Mouse (Mus musculus) small intestine, adult 2 months (tissue): Measurements from ENCODE around the gene Taf5. TPM values are rescaled to one million over a fixed set of nuclear protein-coding genes. Genes with fewer than 3 reads are reported as not detected.

Source experiments
- H3K27ac ChIP-seq: fragments of 200-500 bp; 2 replicates; pipeline ENCODE4 v1.5.1; 2012; ENCODE audit warnings: low read depth, low read length, control low read depth, inconsistent platforms; ENCODE audit not compliant: insufficient read depth
- H3K27me3 ChIP-seq: fragments of 200-500 bp; 2 replicates; pipeline ENCODE4 v1.6.1; 2012; ENCODE audit warnings: mild to moderate bottlenecking, moderate library complexity, low read length, inconsistent platforms; ENCODE audit not compliant: control insufficient read depth, insufficient read depth
- H3K36me3 ChIP-seq: fragments of 200-500 bp; 2 replicates; pipeline ENCODE4 v1.6.1; 2012; ENCODE audit warnings: mild to moderate bottlenecking, low read length, control low read depth, inconsistent platforms; ENCODE audit not compliant: control insufficient read depth, insufficient read depth
- H3K4me1 ChIP-seq: fragments of 200-500 bp; 2 replicates; pipeline ENCODE4 v1.6.1; 2012; ENCODE audit warnings: low read length, inconsistent platforms, mixed read lengths; ENCODE audit not compliant: control insufficient read depth, insufficient read depth, insufficient read length
- H3K4me3 ChIP-seq: fragments of 200-500 bp; 2 replicates; pipeline ENCODE4 v1.5.1; 2012; ENCODE audit warnings: low read depth, mild to moderate bottlenecking, control low read depth, inconsistent platforms, low read length, moderate library complexity
- CTCF ChIP-seq: fragments of 200-500 bp; IDR thresholded peaks from 2 replicates; pipeline ENCODE4 v1.5.1; 2012; ENCODE audit warnings: low read depth, mild to moderate bottlenecking, control low read depth, inconsistent platforms, low read length, moderate library complexity, mixed read lengths; ENCODE audit not compliant: insufficient replicate concordance, insufficient read length; ENCODE audit errors: extremely low read depth
- POLR2A ChIP-seq: fragments of 200-500 bp; IDR thresholded peaks from 2 replicates; pipeline ENCODE4 v1.6.1; 2012; ENCODE audit warnings: low read depth, mild to moderate bottlenecking, control low read depth, inconsistent platforms, low read length, moderate library complexity
- WGBS: fragments of 180-500 bp; shearing (Covaris S2); methylation state at CpG from one replicate; pipeline ENCODE4 v1.1.7; 2018; 5-methylcytosine and 5-hydroxymethylcytosine counted together
- polyA plus RNA-seq: library from polyadenylated mRNA; depleted of rRNA; stranded (reverse); fragments of >200 nt; gene quantifications from 2 replicates; pipeline ENCODE4 v1.2.3, GENCODE M21; 2012; rRNA removed

Taf5 gene
- polyA plus RNA-seq, result 2.1 and 3.2 TPM in 2 replicates

DNA sequence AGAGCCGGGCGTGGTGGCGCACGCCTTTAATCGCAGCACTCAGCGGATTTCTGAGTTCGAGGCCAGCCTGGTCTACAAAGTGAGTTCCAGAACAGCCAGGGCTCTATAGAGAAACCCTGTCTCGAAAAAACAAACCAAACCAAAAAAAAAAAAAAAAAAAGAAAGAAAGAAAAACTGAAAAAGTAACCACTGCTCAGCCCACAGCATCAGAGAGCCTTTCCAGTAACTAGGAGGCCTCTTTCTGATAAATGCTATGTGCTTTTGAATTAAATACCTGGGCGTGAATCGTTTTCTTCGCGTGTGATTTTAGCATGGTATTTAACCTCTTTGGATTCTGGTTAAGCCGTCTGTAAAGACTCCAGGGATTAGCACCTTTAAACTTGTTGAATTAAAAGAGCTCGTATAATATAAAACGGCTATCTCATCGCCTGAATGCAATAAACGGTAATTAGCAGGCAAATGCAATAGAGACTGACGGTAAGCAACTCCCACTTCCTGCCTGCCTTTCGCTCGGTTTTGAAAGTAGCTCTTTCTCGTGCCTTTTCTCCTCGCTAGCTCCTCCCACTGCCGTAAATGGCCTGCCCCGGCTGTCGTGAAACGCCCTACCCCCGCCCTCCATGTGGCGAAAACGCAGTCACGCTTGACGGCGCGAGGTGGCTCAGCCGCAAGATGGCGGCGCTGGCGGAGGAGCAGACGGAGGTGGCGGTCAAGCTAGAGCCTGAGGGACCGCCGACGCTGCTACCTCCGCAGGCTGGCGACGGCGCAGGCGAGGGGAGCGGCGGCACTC is at the start of gene Taf5:
Taf5 (plus strand) TSS at position 651 of the 787 bp plus-strand sequence.
- Histone ChIP-seq H3K36me3 (peaks cover 9% of the 10 kb centered on the region), H3K27me3 (no peaks in the 10 kb centered on the region), H3K4me3 (peak within 1 kb of the TSS; percentile 93), H3K27ac (peak within 1 kb of the TSS; percentile 55), H3K4me1 (no peaks in the 10 kb centered on the region)
- TF ChIP-seq CTCF (no peak), POLR2A (peak; percentile 96)
- WGBS, result 8% methylated on average over 49 of the region's 49 CpGs

DNA sequence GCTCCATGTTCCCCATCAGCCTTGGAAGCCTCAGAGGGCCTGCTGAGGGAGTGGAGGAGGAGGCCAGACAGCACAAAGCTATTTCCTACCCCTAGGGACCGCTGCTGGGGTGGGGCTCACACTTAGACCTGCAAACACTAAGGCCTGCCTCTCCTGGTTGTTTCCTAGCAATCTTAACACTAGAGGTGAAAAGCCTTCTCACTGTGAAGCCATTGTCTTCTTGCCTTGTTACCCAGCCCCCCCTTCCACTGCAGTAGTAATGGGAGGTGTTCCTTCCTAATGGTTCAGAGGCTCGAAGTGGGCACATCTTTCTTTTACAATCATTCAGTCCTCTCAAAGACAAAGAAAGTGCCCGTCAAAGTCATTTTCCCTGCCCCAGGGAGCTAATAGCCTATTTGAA is 49.7 kb upstream of the Taf5 start:
- H3K4me1 ChIP-seq, result peaks cover 10% of the 10 kb centered on the region
- peaks cover 33% of the 10 kb centered on the region for H3K27me3 ChIP-seq
- 9% methylated on average over 3 of the region's 3 CpGs for WGBS
- TF ChIP-seq CTCF (no peak), POLR2A (no peak)
- no peaks in the 10 kb centered on the region for H3K36me3 ChIP-seq
- H3K27ac ChIP-seq, result no peak overlapping the region
- H3K4me3 ChIP-seq, result no peak overlapping the region

DNA sequence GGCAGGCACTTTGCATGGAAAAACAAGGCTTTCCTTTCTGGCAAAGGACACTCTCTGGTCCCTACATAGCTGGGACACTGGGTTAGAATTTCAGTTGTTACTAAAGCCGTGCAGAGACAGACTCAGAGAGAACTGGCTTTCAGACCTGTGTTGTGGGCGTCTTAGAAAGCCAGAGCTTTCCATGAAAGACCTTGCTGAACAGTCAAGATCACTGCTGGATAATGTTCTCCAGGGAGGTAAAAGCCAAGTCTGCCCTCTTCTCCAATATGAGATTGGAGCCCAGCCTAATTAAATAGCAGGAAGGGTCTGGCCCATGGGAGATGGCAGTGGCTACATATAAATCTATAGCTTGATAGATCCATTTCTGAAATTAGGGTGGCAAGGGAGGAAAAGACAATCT is 49.2 kb upstream of the Taf5 start:
- TF ChIP-seq POLR2A (no peak), CTCF (no peak)
- 40% methylated on average over 2 of the region's 2 CpGs for WGBS
- no peak overlapping the region for H3K27ac ChIP-seq

DNA sequence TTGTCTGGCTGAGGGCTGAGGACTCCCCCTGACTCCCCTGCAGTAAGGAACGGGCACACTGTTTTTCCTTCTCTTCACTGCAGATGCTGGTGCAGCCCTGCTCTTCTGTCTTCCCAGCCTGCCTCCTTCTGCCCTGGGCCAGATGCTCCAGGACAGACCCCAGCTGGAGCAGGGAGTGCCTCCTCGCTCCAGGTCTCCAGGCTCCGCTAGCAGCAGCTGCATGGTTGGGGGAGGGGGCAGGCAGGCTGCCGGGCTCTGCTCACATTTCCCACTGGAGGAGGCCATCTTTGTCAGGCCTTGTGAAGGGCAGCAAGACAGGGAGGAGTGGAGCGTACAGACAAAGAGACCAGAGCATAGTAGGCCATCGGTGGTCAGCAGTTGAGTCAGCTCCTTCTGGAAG is 48.2 kb upstream of the Taf5 start:
- Histone ChIP-seq H3K4me3 (no peak overlapping the region), H3K27ac (no peak overlapping the region), H3K27me3 (peaks cover 20% of the 10 kb centered on the region), H3K36me3 (no peaks in the 10 kb centered on the region), H3K4me1 (peaks cover 10% of the 10 kb centered on the region)
- 31% methylated on average over 6 of the region's 6 CpGs for WGBS
- no peak for TF ChIP-seq POLR2A
- no peak for TF ChIP-seq CTCF

More for the DNA sequence above, 49.2 kb upstream of the Taf5 start:
- no peak overlapping the region for H3K4me3 ChIP-seq
- H3K36me3 ChIP-seq, result no peaks in the 10 kb centered on the region
- H3K27me3 ChIP-seq, result peaks cover 30% of the 10 kb centered on the region
- peaks cover 10% of the 10 kb centered on the region for H3K4me1 ChIP-seq

DNA sequence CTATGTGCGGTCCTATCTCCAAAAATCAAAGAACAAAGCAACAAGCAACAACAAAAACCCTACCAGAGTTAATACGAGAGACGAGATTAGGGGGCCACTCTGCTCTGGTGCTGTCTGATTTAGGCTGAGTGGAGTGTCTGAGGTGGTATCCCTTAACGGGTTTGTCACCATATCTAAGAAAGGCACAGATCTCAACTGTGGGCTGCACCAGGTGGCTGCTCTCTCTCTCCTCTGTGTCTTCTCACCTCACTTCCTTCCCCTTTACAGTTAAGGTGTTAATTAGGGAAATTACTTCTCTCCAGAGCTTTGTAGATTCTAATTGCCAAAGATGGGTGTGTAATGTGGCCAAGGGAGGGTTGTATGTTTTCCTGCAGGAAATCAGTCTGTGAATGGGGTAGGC is 44.8 kb upstream of the Taf5 start:
- WGBS, result 78% methylated on average over 4 of the region's 4 CpGs
- H3K4me3 ChIP-seq, result no peak overlapping the region
- H3K36me3 ChIP-seq, result no peaks in the 10 kb centered on the region
- H3K4me1 ChIP-seq, result no peaks in the 10 kb centered on the region
- TF ChIP-seq POLR2A (no peak), CTCF (no peak)
- H3K27ac ChIP-seq, result no peak overlapping the region
- H3K27me3 ChIP-seq, result no peaks in the 10 kb centered on the region; the same call in 1 of the 2 replicates

DNA sequence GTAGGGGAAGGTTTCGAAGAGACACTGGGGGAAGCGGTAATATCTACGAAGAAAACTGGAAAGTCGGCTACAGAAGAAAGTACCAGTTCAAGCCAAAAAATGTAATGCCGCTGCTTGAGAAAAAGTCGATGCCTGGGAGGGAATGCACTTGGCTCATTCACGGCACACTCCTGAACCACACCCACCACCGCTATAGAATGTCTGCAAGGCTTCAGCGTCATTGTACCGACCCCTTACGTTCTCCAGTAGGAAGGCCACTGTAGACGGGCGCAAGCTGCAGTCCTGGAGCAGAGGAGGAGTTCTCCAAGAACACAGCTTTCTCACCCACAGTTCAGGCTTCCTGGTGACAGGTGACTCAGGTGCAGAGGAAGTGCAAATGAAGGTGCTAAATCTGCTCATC is 44.0 kb upstream of the Taf5 start:
- H3K36me3 ChIP-seq, result no peaks in the 10 kb centered on the region
- 75% methylated on average over 13 of the region's 13 CpGs for WGBS
- H3K27ac ChIP-seq, result no peak overlapping the region
- no peak for TF ChIP-seq CTCF
- TF ChIP-seq POLR2A, result no peak
- H3K4me1 ChIP-seq, result no peaks in the 10 kb centered on the region
- no peaks in the 10 kb centered on the region; the same call in 1 of the 2 replicates for H3K27me3 ChIP-seq
- no peak overlapping the region for H3K4me3 ChIP-seq

DNA sequence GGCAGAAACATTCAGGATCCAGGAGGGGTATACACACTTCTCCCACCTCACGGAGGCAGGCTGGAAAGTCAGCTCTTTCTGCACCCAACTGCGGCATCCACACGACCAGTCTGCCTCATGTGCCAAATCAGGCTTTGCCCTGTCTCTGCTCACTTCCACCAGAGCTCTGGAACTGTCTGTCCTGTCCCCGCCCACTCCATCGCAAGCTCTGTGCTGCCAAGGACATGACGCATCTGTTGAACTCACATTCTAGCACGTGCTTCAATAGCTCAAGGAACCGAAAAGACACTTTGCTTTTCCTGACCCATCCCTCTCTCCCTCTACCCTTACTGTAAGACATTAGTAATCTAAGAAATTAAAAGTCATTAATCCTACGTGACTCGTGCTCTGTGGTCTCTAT is 42.6 kb upstream of the Taf5 start:
- Histone ChIP-seq H3K36me3 (no peaks in the 10 kb centered on the region), H3K27me3 (no peaks in the 10 kb centered on the region), H3K4me1 (no peaks in the 10 kb centered on the region), H3K4me3 (no peak overlapping the region), H3K27ac (no peak overlapping the region)
- TF ChIP-seq CTCF (no peak), POLR2A (no peak)
- 52% methylated on average over 10 of the region's 10 CpGs for WGBS
